Mouse (Mus musculus): ENCODE data around the gene Myof.

- no peak for TF ChIP-seq CTCF (IDR thresholded peaks at IDR 0.05; ENCODE audit: borderline replicate concordance, insufficient read depth, low read length)
- no peak for TF ChIP-seq POLR2A (IDR thresholded peaks at IDR 0.05; ENCODE audit: low read depth, low read length)
Observed at GRCm38 (mm10) chr19:38033735-38034057, 9.7 kb downstream of the Myof start.

All from embryonic fibroblast, embryonic 13.5 days (primary cell).